Mouse (Mus musculus) adrenal gland, adult (tissue): ENCODE data around the gene Fap.

Experiments
- DNase-seq, 2 experiments: peaks; one replicate each; pipeline ENCODE4 v3.0.0; 2022 to 2023; ENCODE audit warnings: low spot score in 1 of 2; ENCODE audit not compliant: inconsistent age in 2 of 2

Gene Fap

DNA sequence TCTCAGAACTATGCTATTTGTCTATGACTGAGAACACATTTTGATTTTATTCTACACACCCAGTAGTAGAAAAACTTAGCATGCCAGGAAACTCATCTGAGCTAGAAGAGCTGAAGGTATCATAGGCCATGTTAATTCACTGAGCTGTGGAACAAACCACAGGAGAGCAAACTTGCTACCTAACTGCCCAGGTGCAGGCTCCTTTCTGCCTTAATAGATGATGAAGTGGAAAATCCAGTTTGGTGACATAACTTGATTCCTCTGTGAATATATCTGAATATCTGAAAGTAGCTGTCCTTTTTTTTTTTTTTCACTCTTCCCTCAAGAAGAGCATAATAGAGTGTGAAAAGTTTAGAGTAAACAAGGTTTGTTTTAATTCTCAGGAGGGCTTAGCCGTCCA is 42.8 kb downstream of the Fap start:
- DNase-seq = no peak

GRCm38 (mm10) chr2:62526399-62526798 is 47.5 kb downstream of the Fap start:
- no peak for DNase-seq

DNA sequence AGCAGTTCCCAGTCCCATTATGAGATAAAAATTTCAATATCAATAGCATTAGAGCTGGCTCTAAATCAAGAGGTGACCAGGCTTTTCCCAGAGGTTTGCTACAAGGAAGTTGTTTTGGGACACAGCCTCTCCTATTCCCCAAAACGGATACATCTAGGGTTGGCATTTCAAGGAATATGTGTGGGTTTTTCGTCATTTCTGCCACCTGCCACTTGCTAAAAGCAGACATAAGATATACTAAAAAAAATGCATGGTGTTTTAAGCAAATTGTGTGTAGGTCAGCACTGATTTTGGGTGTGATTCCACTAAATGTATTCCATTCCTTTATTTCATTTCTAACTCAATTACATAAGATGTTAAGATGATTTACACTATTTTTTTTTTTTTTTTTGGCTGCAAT is 56.1 kb downstream of the Fap start:
- no peak for DNase-seq

DNA sequence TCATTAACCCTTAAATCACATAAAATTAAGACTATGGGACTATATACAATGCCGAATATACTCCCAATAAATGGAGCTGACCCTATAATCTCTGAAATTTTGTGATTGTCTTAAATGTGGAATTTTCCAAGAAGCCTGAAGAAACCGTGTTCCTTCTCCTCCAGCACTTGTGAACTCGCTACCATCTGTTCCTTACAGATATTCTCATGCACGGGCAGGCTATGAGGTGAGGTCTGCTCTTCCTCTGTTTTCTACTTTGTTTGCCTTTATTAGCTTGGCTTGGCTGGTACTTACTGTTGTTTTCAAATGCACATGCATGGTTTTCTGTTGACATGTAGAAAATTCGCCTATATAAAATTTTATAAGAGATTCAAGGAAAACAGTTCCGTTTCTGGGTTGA is 59.4 kb downstream of the Fap start:
- DNase-seq = no peak

DNA sequence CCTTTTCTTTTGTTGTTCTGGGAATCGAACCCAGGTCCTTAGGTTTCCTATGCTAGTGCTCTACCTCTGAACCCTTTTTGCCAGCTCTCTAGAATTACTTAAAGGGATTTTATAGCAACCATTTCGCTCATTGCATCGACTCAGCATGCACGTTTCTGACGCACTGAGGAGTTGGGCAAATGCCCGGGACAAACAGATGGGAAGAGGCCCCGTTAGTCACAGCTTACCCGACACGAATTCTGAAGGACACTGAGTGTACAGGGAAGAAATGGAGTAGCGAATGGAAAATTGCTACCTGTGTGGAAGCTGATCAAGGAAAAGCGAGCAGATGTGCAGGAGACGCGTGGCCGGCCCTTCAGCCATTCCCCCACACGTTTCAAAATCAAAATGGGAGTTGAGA is 60.4 kb downstream of the Fap start:
- DNase-seq = no peak

- DNase-seq = no peak
Observed at GRCm38 (mm10) chr2:62507130-62507529, 66.7 kb downstream of the Fap start.

GRCm38 (mm10) chr2:62506441-62506840 is 67.4 kb downstream of the Fap start:
- DNase-seq = no peak

DNA sequence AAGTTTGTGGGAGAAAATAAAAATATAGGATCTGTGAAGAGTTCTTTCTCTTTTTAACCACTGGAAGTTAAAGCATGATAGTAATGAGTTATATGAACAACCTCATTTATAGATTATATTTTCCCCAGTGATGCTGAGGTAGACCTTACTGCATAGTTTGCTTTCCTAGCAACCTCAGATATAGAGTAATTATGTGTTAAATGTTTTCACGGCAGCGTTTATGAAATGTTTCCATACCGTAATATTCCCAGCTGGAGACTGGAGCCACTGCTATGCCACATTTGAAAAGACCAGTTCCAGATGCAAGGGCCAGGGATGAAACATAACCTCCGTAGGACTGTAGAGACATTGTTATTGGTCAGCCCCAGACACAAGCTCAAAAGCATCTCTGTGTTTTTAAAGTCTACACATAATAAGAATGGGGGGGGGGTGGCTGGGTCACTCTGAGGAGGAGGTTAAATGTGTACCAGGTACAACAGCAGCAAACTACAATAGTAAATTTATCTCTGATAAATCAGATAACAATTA is 69.5 kb downstream of the Fap start:
- no peak for DNase-seq

GRCm38 (mm10) chr2:62503326-62503725 is 70.5 kb downstream of the Fap start:
- no peak for DNase-seq

- no peak for DNase-seq
Observed at GRCm38 (mm10) chr2:62502516-62502915, 71.4 kb downstream of the Fap start.

DNA sequence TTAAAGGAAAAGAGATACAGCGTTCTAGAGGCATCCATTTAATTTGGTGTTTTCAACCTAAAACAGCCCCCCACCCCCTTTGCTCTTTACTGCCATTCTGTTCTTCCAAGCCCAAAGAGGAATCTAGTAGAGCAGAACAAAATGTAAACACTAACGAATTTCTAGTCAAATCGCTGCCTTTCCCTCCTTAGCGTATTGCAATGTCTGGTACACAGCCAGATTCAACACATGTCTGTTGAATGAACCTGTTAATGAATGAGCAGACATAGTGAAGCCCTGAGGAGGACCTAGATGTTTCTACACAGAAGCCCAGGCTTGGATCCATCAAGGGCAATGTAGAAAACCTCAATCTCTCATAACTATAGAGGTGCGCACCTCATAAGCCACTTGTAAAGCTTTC is 75.1 kb downstream of the Fap start:
- no peak for DNase-seq

DNA sequence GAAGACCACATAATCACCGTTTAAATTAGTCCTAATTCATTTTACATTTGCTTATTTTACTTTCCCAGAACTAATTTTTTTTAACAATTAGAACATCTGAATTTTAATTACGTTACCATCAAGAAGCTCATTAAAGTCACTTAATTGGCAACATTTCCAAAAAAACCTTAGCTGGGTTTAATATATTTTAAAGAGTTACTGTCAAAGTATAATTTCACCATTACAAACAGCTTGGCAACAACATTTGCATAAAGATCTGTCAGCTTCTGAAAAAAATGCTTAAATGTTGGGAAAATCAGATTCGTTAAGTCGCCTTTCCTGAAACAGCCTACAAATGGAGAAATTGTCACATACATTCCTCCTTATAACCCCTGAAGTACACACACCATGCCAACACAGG is 75.8 kb downstream of the Fap start:
- no peak for DNase-seq

GRCm38 (mm10) chr2:62497333-62498002 is 76.4 kb downstream of the Fap start:
- DNase-seq = no peak

DNA sequence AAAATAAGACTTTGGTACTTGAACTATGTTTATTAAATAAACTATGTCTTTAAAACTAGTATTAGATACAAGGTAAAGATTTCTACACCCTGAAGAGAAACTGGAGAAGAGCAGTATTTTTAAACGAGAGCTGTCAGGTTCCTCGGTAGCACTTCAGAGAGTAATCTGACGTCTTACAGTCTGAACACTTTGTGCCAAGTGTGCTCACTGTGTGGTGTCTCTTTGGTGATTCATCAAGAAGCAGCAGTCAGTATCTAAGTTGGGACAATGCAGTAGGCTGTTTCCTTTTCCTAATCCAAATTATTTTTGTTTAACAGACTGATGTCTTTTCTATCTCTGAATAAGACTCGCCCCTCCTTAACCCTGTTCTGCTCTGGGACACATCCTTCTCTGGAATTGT is 78.5 kb downstream of the Fap start:
- no peak for DNase-seq

- no peak for DNase-seq
Observed at GRCm38 (mm10) chr2:62489832-62490231, 84.0 kb downstream of the Fap start.

DNA sequence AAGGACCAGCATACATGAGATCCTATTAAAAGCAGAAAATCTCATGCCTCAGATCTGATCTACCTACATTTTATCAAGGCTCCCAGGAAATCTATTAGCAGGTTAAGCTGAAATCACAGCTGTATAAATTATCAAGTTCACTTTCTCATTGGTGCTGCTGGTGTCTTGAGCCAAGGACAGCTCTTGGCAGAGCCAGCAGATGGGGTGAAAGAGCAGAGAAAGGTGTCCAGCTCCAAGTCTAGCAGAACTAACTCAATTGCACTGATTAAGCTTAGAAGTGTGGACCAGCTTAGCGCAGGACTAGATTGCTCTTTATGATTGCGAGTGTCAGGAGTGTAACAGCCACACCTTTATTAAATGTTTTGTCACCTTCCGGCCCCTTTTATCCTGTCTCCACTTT is 89.0 kb downstream of the Fap start:
- DNase-seq = no peak

GRCm38 (mm10) chr2:62483550-62483949 is 90.3 kb downstream of the Fap start, which contains the start of gene Gcg:
TSS of gene Gcg (minus strand) at chr2:62483650.
- DNase-seq = no peak

GRCm38 (mm10) chr2:62480285-62481198 is 93.3 kb downstream of the Fap start:
- DNase-seq = no peak

- no peak for DNase-seq
Observed at GRCm38 (mm10) chr2:62469551-62469950, 104.3 kb downstream of the Fap start.

DNA sequence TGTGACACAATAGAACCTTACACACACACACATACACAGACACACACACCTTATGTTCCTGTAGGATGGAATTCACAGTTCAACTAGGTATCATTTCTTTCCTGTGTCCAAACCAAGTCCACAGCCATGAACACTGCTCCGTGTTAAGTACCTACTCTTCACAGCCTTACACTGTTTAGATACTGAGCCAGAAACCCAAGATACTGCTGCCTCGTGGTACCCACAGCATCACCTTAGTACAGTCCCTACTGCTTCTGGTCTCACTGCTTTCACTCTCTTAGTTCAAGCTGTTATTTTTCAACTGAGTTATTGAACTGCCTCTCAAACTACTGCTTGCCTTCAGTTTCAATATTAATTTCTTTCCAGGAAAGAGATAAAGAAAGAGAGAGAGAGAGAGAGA is 110.6 kb downstream of the Fap start:
- DNase-seq = no peak

GRCm38 (mm10) chr2:62462174-62462573 is 111.7 kb downstream of the Fap start:
- no peak for DNase-seq

GRCm38 (mm10) chr2:62460815-62461450 is 112.9 kb downstream of the Fap start:
- no peak for DNase-seq
